Mouse (Mus musculus): Measurements from ENCODE around the gene Ttc7b. TPM values are rescaled to one million over a fixed set of nuclear protein-coding genes. Genes with fewer than 3 reads are reported as not detected.

The Ttc7b gene
- polyA plus RNA-seq, 1 experiment from 2014 or later: 5.0 TPM

DNA sequence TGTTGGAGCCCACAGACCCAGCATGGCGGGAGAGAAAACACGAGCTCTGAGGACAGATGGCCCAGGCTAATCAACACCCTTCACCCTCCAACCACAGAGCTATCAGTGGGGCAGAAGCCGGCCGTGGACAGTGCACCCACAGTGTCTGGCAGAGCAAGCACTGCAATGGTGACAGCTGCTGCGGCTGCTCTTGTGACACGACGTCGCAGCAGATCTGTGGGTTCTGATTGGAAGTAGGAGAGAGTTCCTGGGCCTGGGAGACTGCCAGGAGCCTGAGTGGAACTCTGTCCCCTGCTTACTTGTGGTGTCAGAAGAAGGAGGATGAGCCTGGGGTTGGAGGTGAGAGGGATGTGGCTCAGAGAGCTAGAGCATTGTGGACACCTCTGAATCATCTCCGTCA lies 128.7 kb downstream of the Ttc7b start:
- Histone ChIP-seq H3K4me1 (0 out of 2 replicates have a peak, but pooled peaks cover 3% of the 10 kb centered on the region), H3K36me3 (peaks cover 38% of the 10 kb centered on the region), H3K9ac (no peak overlapping the region), H3K27me3 (no peaks in the 10 kb centered on the region), H3K9me3 (no peaks in the 10 kb centered on the region), H3K4me2 (no peak overlapping the region), H3K27ac (no peak overlapping the region), H3K4me3 (no peak overlapping the region)
- ATAC-seq (ENCODE audit: insufficient number of reproducible peaks, low FRiP score, low TSS enrichment, low read depth): no peak
- 81% methylated on average over 9 of the region's 9 CpGs for WGBS

DNA sequence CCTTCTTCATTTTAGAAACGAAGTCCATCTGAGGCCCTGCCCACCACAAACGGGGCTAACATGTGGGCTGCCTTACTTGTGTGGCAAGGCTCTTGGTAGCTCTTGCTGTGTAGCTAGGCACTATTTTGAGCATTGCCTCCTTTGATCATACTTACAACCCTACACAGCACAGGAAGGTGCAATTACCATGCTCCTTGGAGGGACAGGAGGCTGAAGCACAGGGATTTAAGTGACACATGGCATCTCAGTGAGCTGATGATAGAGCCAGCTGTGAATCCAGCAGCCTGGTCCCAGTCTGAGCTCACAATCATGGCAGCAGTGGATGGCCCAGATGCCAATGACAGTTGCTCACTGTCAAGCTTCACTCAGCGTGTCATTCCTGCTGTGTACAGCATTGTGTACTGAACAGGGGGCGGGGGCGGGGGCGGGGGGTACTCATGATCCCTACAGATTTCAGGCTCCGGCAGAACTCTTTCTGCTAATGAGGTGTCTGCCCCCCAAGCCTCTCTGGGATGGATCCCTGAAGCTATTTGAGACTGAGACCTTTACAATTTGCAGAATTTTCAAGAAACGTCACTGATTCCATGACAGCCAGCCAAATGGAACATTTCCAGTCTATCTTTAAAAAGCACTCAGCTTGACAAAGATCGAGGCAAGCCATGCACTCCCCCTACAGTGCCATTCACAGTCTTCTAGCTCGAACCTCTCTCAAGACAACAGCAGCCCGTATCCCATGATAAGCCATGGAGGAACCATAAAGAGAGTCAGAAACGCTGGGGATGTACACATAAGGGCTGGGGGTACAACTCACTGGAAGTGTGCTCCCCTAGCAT lies 130.5 kb downstream of the Ttc7b start:
- Histone ChIP-seq H3K4me3 (no peak overlapping the region), H3K4me2 (no peak overlapping the region), H3K27ac (no peak overlapping the region; the same call in 1 of the 2 replicates), H3K27me3 (no peaks in the 10 kb centered on the region), H3K36me3 (peaks cover 48% of the 10 kb centered on the region), H3K9me3 (no peaks in the 10 kb centered on the region), H3K4me1 (peaks cover 5% of the 10 kb centered on the region; the same call in 1 of the 2 replicates), H3K9ac (no peak overlapping the region)
- 63% methylated on average over 12 of the region's 12 CpGs for WGBS
- ATAC-seq (ENCODE audit: insufficient number of reproducible peaks, low FRiP score, low TSS enrichment, low read depth): no peak

DNA sequence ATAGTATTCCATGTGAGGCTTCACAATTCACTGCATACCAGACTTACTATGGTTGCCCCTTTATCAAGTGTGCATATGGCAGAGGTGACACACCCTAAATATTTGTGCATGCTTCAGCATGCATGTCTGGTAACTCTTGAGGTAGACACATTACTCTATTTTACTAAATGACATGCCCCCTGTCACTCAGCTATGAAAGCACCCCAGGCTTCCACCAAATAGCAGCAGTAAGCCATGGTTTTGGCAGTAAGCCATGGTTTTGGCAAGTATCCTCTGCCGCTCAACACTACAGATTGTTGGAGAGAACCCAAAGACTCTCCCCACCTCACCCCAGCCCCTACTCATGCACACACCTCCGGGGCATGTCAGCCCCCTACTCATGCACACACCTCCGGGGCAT lies 134.4 kb downstream of the Ttc7b start:
- Histone ChIP-seq H3K9me3 (no peaks in the 10 kb centered on the region), H3K4me1 (peaks cover 5% of the 10 kb centered on the region; the same call in 1 of the 2 replicates), H3K36me3 (peaks cover 52% of the 10 kb centered on the region), H3K9ac (no peak overlapping the region), H3K27me3 (no peaks in the 10 kb centered on the region), H3K4me2 (no peak overlapping the region), H3K27ac (no peak overlapping the region), H3K4me3 (no peak overlapping the region)
- peak; percentile 55; the same call in 1 of the 2 replicates for ATAC-seq (ENCODE audit: insufficient number of reproducible peaks, low FRiP score, low TSS enrichment, low read depth)
- 38% methylated on average over 3 of the region's 3 CpGs for WGBS

DNA sequence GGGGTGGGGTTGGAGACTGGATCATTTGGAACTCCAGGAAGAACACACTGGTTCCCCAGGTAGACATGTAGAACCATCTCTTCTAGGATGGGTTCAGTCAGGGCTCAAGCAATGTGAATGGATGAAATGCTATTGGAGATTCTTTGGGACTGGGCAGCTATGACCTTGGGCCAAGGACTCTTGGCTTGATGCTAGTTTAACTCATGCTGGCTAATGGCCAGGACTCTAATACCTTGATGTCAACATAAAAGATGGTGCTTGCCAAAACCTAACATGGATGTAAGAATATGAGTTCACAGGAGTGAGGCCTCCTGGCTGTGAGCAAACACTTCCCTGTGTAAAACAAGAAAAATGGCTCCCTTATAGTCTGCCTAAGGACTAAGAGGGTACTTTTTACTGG lies 138.1 kb downstream of the Ttc7b start:
- no peaks in the 10 kb centered on the region for H3K9me3 ChIP-seq
- H3K27ac ChIP-seq: no peak overlapping the region
- no peaks in the 10 kb centered on the region for H3K27me3 ChIP-seq
- no peak overlapping the region for H3K4me3 ChIP-seq
- H3K4me1 ChIP-seq: peaks cover 2% of the 10 kb centered on the region; the same call in 1 of the 2 replicates
- no peak overlapping the region for H3K9ac ChIP-seq
- no peak for ATAC-seq (ENCODE audit: insufficient number of reproducible peaks, low FRiP score, low TSS enrichment, low read depth)
- no peak overlapping the region for H3K4me2 ChIP-seq
- H3K36me3 ChIP-seq: peaks cover 48% of the 10 kb centered on the region

DNA sequence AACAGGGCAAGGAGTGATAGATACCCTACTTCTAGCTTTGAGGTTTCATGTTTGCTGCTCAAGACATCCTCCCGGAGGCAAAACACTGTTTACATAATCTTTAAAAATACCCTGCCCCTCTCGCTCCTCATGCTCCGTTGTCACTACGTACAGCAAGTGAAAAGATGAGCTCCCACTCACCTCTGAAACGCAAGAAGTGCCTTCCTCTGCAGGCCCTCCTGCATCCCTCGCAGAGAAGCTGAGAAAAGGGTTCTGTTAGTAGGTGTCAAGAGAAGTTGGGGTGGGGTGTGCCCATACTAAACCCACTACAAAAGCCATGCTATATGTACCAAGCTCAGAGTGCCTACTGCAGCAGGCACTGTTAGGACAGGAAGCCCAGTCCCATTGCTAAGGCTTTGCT lies 138.7 kb downstream of the Ttc7b start:
- Histone ChIP-seq H3K4me1 (peaks cover 2% of the 10 kb centered on the region; the same call in 1 of the 2 replicates), H3K36me3 (peaks cover 43% of the 10 kb centered on the region), H3K27me3 (no peaks in the 10 kb centered on the region), H3K9me3 (no peaks in the 10 kb centered on the region), H3K27ac (no peak overlapping the region), H3K4me2 (no peak overlapping the region), H3K9ac (no peak overlapping the region), H3K4me3 (no peak overlapping the region)
- no peak for ATAC-seq (ENCODE audit: insufficient number of reproducible peaks, low FRiP score, low TSS enrichment, low read depth)
- WGBS: 89% methylated on average over 6 of the region's 6 CpGs

DNA sequence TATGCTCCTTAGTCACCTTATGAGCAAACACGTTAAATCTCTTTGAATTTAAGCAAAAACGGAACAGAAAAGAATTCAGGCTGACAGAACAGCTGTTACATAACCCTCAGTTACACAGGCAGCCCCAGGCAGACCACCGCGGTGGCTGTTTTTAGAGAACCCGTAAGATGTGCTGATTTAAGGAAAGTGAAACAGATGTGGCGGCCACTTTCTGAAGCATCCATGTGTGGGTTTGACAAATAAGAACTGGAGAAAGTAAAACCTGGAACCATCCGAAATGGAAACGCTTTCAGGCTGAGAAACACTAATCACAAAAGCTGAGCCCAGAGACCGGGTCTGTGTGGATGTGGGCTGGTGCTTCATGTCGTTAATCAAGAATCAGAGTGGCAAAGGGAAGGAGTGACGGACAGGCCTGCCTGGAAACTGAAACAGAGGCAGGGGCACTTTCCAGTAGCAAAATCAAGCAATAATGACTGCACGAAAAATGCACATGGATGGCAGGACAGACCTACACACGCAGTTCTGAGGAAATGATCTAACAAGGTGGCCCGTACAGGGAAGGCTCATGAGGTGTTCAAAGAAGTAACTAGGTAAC lies 139.8 kb downstream of the Ttc7b start:
- H3K27ac ChIP-seq: no peak overlapping the region
- 48% methylated on average over 14 of the region's 14 CpGs for WGBS

DNA sequence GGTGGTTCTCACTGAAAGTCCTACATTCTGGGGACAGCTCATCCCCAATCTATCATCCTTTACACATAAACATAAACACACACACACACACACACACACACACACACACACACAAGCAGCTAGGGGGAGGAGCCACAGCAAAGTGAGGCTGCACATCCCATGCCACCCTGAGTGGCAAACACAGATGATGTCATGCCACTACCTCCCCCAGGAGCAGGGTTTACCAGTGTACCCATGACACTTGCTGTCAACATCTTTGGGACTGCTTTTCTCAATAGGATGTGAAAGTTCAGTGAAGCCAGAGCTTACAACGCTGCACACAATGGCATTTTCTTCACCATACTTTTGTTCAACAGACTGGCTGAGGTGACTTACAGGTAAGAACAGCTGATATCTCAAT lies 140.8 kb downstream of the Ttc7b start:
- H3K9ac ChIP-seq: no peak overlapping the region
- H3K4me1 ChIP-seq: no peaks in the 10 kb centered on the region
- ATAC-seq (ENCODE audit: insufficient number of reproducible peaks, low FRiP score, low TSS enrichment, low read depth): no peak
- H3K9me3 ChIP-seq: no peaks in the 10 kb centered on the region
- H3K4me2 ChIP-seq: no peak overlapping the region
- 94% methylated on average over 1 of the region's 1 CpGs for WGBS
- H3K27me3 ChIP-seq: no peaks in the 10 kb centered on the region
- H3K36me3 ChIP-seq: peaks cover 39% of the 10 kb centered on the region
- no peak overlapping the region for H3K4me3 ChIP-seq
- H3K27ac ChIP-seq: no peak overlapping the region

More for the DNA sequence above, 139.8 kb downstream of the Ttc7b start:
- peaks cover 39% of the 10 kb centered on the region for H3K36me3 ChIP-seq
- no peak overlapping the region for H3K4me2 ChIP-seq
- no peak for ATAC-seq (ENCODE audit: insufficient number of reproducible peaks, low FRiP score, low TSS enrichment, low read depth)
- no peak overlapping the region for H3K4me3 ChIP-seq
- no peaks in the 10 kb centered on the region for H3K4me1 ChIP-seq
- no peaks in the 10 kb centered on the region for H3K9me3 ChIP-seq
- H3K9ac ChIP-seq: no peak overlapping the region
- no peaks in the 10 kb centered on the region for H3K27me3 ChIP-seq

DNA sequence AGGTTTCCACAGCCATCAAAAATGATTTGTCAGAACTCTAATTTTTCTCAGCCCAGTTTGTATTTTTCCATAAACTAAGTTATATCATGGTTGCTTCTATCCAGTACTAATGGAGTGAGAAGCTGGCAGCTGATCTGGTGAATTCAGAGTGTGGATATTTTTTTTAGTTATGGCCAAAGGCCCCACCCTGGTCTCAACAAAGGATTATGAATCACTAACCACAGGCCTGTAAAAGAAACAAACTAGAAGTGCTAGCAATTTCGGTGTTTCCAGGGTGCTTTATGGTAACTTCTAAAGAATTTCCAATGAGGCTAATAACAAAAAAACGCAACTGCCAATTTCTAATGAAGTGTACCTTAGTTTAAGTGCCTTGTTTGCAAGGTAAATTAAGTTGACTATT lies 142.4 kb downstream of the Ttc7b start:
- peaks cover 33% of the 10 kb centered on the region for H3K36me3 ChIP-seq
- WGBS: 60% methylated on average over 2 of the region's 2 CpGs
- no peaks in the 10 kb centered on the region for H3K4me1 ChIP-seq
- H3K4me3 ChIP-seq: no peak overlapping the region
- no peak for ATAC-seq (ENCODE audit: insufficient number of reproducible peaks, low FRiP score, low TSS enrichment, low read depth)
- no peak overlapping the region for H3K4me2 ChIP-seq
- no peak overlapping the region for H3K27ac ChIP-seq
- H3K9ac ChIP-seq: no peak overlapping the region
- no peaks in the 10 kb centered on the region for H3K9me3 ChIP-seq
- H3K27me3 ChIP-seq: no peaks in the 10 kb centered on the region

DNA sequence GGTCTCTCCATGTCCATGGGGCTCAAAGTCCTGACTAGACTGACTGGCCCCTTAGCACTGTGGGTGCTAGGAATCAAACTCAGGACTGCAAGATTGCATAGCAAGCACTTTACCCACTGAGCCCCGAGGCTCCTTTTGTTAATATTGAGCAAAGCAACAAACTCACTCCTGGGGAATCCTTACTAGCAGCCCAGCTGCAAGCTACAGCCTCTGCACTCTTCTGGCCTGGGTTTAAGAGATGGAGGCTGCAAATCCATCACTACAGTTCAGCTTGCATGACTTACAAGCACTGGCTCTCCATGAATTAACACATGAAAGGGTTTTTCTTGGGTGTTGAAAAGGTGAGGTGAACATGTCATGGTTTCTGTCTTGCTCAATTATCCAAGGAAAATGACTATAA lies 142.8 kb downstream of the Ttc7b start:
- H3K9ac ChIP-seq: no peak overlapping the region
- no peak overlapping the region for H3K4me3 ChIP-seq
- H3K9me3 ChIP-seq: no peaks in the 10 kb centered on the region
- no peaks in the 10 kb centered on the region for H3K4me1 ChIP-seq
- H3K4me2 ChIP-seq: no peak overlapping the region
- H3K27me3 ChIP-seq: no peaks in the 10 kb centered on the region
- no peak for ATAC-seq (ENCODE audit: insufficient number of reproducible peaks, low FRiP score, low TSS enrichment, low read depth)
- peaks cover 33% of the 10 kb centered on the region for H3K36me3 ChIP-seq
- H3K27ac ChIP-seq: no peak overlapping the region
- WGBS: 52% methylated on average over 1 of the region's 1 CpGs

DNA sequence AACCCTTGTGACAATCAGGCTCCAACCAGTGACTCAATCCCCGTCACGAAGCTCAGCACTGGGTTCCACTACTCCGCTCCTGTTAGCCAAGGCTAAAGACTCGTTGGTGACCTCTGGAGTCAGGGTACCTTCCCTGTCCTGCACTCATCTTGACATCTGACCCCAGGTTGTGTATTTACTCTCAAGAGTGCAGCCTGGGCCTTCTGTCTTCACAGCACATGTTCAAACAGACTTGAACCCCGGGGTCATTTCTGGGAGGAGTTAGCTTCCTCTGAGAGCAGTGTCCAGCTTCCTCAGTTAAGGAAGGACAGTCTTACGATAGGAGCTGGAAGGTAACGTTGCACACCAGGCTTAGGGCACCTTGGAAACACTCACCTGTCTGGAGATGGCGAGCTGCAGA lies 144.8 kb downstream of the Ttc7b start:
- H3K4me3 ChIP-seq: no peak overlapping the region
- H3K27ac ChIP-seq: no peak overlapping the region
- peaks cover 38% of the 10 kb centered on the region for H3K36me3 ChIP-seq
- no peak overlapping the region for H3K9ac ChIP-seq
- no peaks in the 10 kb centered on the region for H3K9me3 ChIP-seq
- no peaks in the 10 kb centered on the region for H3K4me1 ChIP-seq
- no peak overlapping the region for H3K4me2 ChIP-seq
- 91% methylated on average over 8 of the region's 8 CpGs for WGBS
- no peaks in the 10 kb centered on the region for H3K27me3 ChIP-seq
- no peak for ATAC-seq (ENCODE audit: insufficient number of reproducible peaks, low FRiP score, low TSS enrichment, low read depth)

DNA sequence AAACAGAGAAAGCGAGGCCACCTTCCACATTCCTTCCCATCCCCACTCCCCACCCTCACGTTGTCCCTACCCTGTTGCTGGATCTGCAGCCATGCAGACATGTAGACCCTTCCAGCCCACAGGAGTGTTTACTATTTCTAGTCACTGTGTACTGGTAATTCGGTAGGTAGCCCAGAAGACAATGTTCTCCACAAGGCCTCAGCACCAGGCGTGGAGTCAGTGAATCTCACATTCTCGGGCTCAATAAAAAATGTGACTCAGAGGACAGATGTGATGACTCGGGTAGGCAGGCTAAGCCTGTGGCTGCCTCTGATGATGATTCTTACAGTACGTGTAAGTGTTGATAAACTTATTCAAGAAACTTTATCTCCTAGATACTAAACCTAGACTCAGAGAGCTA lies 147.8 kb downstream of the Ttc7b start:
- H3K9me3 ChIP-seq: no peaks in the 10 kb centered on the region
- no peak for ATAC-seq (ENCODE audit: insufficient number of reproducible peaks, low FRiP score, low TSS enrichment, low read depth)
- peaks cover 54% of the 10 kb centered on the region for H3K36me3 ChIP-seq
- H3K4me2 ChIP-seq: no peak overlapping the region
- no peaks in the 10 kb centered on the region for H3K4me1 ChIP-seq
- no peak overlapping the region for H3K9ac ChIP-seq
- no peak overlapping the region for H3K27ac ChIP-seq
- H3K27me3 ChIP-seq: no peaks in the 10 kb centered on the region
- 74% methylated on average over 7 of the region's 7 CpGs for WGBS
- H3K4me3 ChIP-seq: no peak overlapping the region

DNA sequence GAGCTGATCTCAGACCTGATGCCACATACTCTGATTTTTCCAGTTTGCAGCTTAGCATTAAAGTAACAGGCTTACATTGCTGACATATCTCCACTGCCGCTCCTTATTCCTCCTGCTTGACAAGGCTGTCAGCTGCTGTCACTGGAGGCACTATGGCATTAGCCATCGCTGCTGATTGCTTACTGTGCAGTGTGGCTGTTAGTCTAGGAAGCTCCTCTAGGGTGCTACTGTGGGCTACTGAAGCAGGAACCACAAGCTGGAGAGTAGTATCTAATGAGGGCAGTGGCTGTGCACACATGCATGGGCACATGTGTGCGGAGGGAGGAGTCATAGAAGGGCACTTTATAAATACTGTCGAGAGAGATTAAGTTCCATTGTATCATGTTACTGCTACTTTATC lies 148.6 kb downstream of the Ttc7b start:
- H3K4me1 ChIP-seq: no peaks in the 10 kb centered on the region
- no peaks in the 10 kb centered on the region for H3K9me3 ChIP-seq
- no peak overlapping the region for H3K4me2 ChIP-seq
- ATAC-seq (ENCODE audit: insufficient number of reproducible peaks, low FRiP score, low TSS enrichment, low read depth): no peak
- H3K27me3 ChIP-seq: no peaks in the 10 kb centered on the region
- peaks cover 54% of the 10 kb centered on the region for H3K36me3 ChIP-seq
- H3K27ac ChIP-seq: no peak overlapping the region
- H3K4me3 ChIP-seq: no peak overlapping the region
- no peak overlapping the region for H3K9ac ChIP-seq
- 78% methylated on average over 4 of the region's 4 CpGs for WGBS
